Mouse (Mus musculus): ENCODE data around the gene Lman2.

The Lman2 gene

GRCm38 (mm10) chr13:55371007-55371681 is 8.6 kb upstream of the Lman2 start:
- DNase-seq (ENCODE audit: low spot score), result no peak

GRCm38 (mm10) chr13:55370234-55370633 is 7.7 kb upstream of the Lman2 start:
- DNase-seq (ENCODE audit: low spot score), result no peak

GRCm38 (mm10) chr13:55369531-55370114 is 7.0 kb upstream of the Lman2 start, which contains the start of gene Rgs14:
TSS of gene Rgs14 (plus strand) at chr13:55369732.
- DNase-seq (ENCODE audit: low spot score), result peak; percentile 79

GRCm38 (mm10) chr13:55368401-55368800 is 5.8 kb upstream of the Lman2 start:
- DNase-seq (ENCODE audit: low spot score), result no peak

- DNase-seq (ENCODE audit: low spot score), result peak; percentile 33
Observed at GRCm38 (mm10) chr13:55361974-55362452, 570 bp downstream of the Lman2 start.

- DNase-seq (ENCODE audit: low spot score), result no peak
Observed at GRCm38 (mm10) chr13:55361145-55361544, 1.4 kb downstream of the Lman2 start.

GRCm38 (mm10) chr13:55346745-55347144 is 15.8 kb downstream of the Lman2 start:
- no peak for DNase-seq (ENCODE audit: low spot score)

- DNase-seq (ENCODE audit: low spot score), result no peak
Observed at GRCm38 (mm10) chr13:55344286-55344685, 18.3 kb downstream of the Lman2 start.

- no peak for DNase-seq (ENCODE audit: low spot score)
Observed at GRCm38 (mm10) chr13:55342469-55342868, 20.1 kb downstream of the Lman2 start.

GRCm38 (mm10) chr13:55339259-55339658 is 23.3 kb downstream of the Lman2 start:
- DNase-seq (ENCODE audit: low spot score), result no peak

GRCm38 (mm10) chr13:55338131-55339054 is 24.2 kb downstream of the Lman2 start:
- no peak for DNase-seq (ENCODE audit: low spot score)

- DNase-seq (ENCODE audit: low spot score), result no peak
Observed at GRCm38 (mm10) chr13:55337341-55337975, 25.1 kb downstream of the Lman2 start.

GRCm38 (mm10) chr13:55335701-55336100 is 26.9 kb downstream of the Lman2 start:
- no peak for DNase-seq (ENCODE audit: low spot score)

- no peak for DNase-seq (ENCODE audit: low spot score)
Observed at GRCm38 (mm10) chr13:55332331-55332730, 30.3 kb downstream of the Lman2 start.

- no peak for DNase-seq (ENCODE audit: low spot score)
Observed at GRCm38 (mm10) chr13:55330567-55331400, 31.8 kb downstream of the Lman2 start.

GRCm38 (mm10) chr13:55329683-55330566 is 32.7 kb downstream of the Lman2 start, which contains the start of gene Mxd3:
TSS of gene Mxd3 (minus strand) at chr13:55329823.
- peak; percentile 81 for DNase-seq (ENCODE audit: low spot score)

- peak; percentile 9 for DNase-seq (ENCODE audit: low spot score)
Observed at GRCm38 (mm10) chr13:55329109-55329682, 33.4 kb downstream of the Lman2 start.

GRCm38 (mm10) chr13:55328641-55329040 is 33.9 kb downstream of the Lman2 start:
- no peak for DNase-seq (ENCODE audit: low spot score)

- DNase-seq (ENCODE audit: low spot score), result no peak
Observed at GRCm38 (mm10) chr13:55328171-55328570, 34.4 kb downstream of the Lman2 start.

GRCm38 (mm10) chr13:55327633-55328032 is 35.0 kb downstream of the Lman2 start:
- DNase-seq (ENCODE audit: low spot score), result peak; percentile 91

All from T-cell, adult 2 months (primary cell).